Mouse (Mus musculus): Measurements from ENCODE around the gene Stxbp1.

DNA sequence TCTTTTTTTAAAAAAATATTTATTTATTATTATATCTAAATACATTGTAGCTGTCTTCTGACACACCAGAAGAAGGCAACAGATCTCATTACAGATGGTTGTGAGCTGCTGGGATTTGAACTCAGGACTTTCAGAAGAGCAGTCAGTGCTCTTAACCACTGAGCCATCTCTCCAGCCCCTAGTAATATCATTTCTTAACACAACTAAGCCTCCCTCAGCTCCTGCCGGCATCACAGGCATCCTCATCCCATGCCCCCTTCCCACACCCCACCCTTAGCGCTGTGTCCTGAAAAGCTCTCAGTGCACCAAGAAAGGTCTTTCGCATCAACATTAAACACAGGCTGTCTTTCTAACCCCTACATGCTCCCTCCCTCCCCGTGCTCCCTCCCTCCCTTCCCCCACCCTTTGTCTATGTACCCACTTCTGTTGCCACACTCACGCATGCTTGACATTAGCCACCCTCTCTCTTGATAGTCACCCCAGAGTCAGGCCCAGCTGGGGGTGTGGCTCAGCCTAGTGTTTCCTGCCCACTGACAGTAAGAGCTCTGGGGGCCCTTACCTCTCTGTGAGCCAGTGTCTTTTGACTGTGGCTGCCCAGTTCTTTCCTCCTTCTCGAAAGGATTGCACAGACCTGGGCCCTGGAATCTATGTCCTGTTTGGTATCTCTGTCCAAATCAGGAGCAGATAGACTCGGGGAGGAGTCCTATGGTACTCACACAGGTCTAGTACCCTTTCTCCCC lies 8.2 kb upstream of the Stxbp1 start:
- TF ChIP-seq POLR2A (IDR thresholded peaks at IDR 0.05; ENCODE audit: borderline replicate concordance, insufficient read depth, low read length), result no peak
- no peak for TF ChIP-seq CTCF (IDR thresholded peaks at IDR 0.05; ENCODE audit: borderline replicate concordance, insufficient read depth, low read depth, low read length)

All from cerebellum, adult 2 months (tissue).